Mouse (Mus musculus): ENCODE measurements around the gene Dennd4c.

DNA sequence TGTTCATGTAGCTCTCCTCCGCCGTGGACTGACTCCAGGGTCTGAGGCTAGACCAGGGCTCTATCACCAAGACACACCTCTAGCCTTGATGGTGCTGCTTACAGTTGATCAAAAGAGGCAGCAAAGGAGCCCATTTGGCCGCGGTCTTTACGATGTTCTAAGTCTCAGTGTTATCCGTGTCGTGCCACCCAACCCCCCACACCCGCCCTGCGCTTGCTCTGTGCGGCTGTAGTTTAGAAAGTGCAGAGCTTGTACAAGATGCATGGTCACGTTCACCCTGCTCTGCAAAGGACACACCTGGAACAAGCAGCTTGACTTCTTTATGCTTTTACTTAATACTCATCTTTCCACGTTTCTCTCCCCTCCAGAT lies 137.4 kb downstream of the Dennd4c start:
- TF ChIP-seq POLR2A (IDR thresholded peaks at IDR 0.05; ENCODE audit: control insufficient read depth, extremely low read depth, insufficient read depth, low read length, poor library complexity) (no peak), CTCF (IDR thresholded peaks at IDR 0.05; ENCODE audit: borderline replicate concordance, control insufficient read depth, extremely low read depth, insufficient read depth, low read length, poor library complexity) (no peak)
